Mouse (Mus musculus): ENCODE data around the gene Crisp4.

Gene Crisp4

GRCm38 (mm10) chr1:18145802-18146201 lies at the start of gene Crisp4:
Gene Crisp4 (minus strand): TSS chr1:18145902.
- DNase-seq (ENCODE audit: low read depth, low spot score), result no peak

- no peak for DNase-seq (ENCODE audit: low read depth, low spot score)
Measured at GRCm38 (mm10) chr1:18191719-18192118, 46.0 kb upstream of the Crisp4 start.

- no peak for DNase-seq (ENCODE audit: low read depth, low spot score)
Measured at GRCm38 (mm10) chr1:18190714-18191712, 45.3 kb upstream of the Crisp4 start.

GRCm38 (mm10) chr1:18181167-18181566 lies 35.5 kb upstream of the Crisp4 start:
- no peak for DNase-seq (ENCODE audit: low read depth, low spot score)

GRCm38 (mm10) chr1:18170573-18170972 lies 24.9 kb upstream of the Crisp4 start:
- DNase-seq (ENCODE audit: low read depth, low spot score), result no peak

GRCm38 (mm10) chr1:18168261-18168660 lies 22.6 kb upstream of the Crisp4 start:
- DNase-seq (ENCODE audit: low read depth, low spot score), result no peak

GRCm38 (mm10) chr1:18159082-18159481 lies 13.4 kb upstream of the Crisp4 start:
- DNase-seq (ENCODE audit: low read depth, low spot score), result no peak

- no peak for DNase-seq (ENCODE audit: low read depth, low spot score)
Measured at GRCm38 (mm10) chr1:18148211-18148610, 2.5 kb upstream of the Crisp4 start.

- no peak for DNase-seq (ENCODE audit: low read depth, low spot score)
Measured at GRCm38 (mm10) chr1:18131691-18132090, 14.0 kb downstream of the Crisp4 start.

- DNase-seq (ENCODE audit: low read depth, low spot score), result no peak
Measured at GRCm38 (mm10) chr1:18129983-18130382, 15.7 kb downstream of the Crisp4 start.

GRCm38 (mm10) chr1:18106720-18107355 lies 38.9 kb downstream of the Crisp4 start:
- DNase-seq (ENCODE audit: low read depth, low spot score), result no peak

- DNase-seq (ENCODE audit: low read depth, low spot score), result no peak
Measured at GRCm38 (mm10) chr1:18105866-18106529, 39.7 kb downstream of the Crisp4 start.

GRCm38 (mm10) chr1:18105029-18105865 lies 40.5 kb downstream of the Crisp4 start:
- no peak for DNase-seq (ENCODE audit: low read depth, low spot score)
